Mouse (Mus musculus): ENCODE results near the gene Tmem229b.
"Not testable (repeated sequence)": the region's sequence is repeated elsewhere in the genome, so short reads cannot be mapped to it uniquely, and the experiment has no call there.

The Tmem229b gene

GRCm38 (mm10) chr12:78947161-78947560 is 60.3 kb downstream of the Tmem229b start:
- no peak for DNase-seq

DNA sequence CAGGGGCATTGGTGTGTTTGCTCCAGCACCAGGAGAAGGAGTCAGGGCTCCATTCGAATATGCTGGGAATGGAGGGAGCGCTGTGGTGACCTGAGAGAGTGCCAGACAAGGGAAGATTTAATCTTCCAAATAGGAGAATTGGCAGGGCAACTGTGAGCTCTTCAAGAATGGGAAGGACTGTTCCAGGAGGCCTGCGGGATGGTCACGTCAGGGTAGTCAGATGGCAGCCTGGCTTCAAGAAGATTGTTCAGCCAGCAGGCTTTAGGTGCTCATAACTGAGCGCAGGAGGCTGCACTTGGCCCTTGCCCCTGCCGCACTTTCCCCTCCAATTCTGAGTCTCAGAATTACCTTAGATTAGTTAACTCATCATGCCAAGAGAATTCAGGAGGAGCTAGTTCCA is 64.5 kb downstream of the Tmem229b start:
- DNase-seq, result no peak

DNA sequence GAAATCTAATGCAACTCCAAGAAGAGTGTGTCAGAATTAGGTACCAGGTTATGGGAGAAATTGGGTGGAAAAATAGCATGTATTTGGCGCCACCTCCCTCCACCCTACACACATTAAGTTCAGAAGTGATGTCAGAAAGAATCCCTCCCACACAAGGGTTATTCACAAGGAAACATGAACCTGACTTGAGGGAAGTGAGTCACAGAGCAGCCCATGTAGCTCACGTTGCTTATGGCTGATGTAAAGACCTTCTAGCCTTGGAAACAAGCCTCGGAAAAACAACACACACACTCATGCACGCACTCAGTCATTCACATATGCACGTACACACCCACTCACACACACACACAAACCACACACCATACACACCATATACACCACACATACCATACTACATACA is 67.3 kb downstream of the Tmem229b start:
- DNase-seq, result no peak

DNA sequence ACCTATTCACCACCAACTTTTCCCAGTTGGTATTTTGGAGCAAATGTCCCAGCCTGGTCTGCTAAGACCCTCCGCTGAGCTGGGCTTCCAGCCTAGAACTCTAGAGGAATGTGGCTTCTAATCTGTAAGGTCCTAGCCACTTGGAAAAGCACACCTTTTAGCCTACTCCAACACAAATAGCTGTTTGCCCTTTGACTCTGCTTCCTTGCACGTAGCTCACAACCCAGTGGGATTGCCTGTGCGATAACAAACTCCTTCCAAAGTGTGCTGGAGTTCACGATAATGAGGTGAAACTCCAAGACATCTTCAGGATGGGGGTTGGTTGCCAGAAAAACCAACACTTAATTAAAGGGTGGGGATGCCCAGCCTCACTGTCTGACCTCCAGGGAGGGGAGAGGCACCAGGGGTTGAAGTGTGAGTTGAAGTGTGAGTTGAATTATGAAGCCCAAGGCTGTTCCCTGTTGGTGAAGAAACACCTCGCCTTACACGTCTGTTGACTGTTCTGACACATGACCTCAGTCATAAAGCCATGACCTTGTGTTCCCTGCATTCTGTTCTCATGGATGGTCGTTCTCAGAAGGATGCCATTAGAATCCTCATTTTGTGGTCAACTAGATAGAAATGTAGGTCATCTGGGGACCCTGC is 67.9 kb downstream of the Tmem229b start:
- DNase-seq, result no peak

- DNase-seq, result no peak
Measured at GRCm38 (mm10) chr12:78936494-78936893, 70.9 kb downstream of the Tmem229b start.

GRCm38 (mm10) chr12:78929900-78930299 is 77.5 kb downstream of the Tmem229b start:
- DNase-seq, result no peak

DNA sequence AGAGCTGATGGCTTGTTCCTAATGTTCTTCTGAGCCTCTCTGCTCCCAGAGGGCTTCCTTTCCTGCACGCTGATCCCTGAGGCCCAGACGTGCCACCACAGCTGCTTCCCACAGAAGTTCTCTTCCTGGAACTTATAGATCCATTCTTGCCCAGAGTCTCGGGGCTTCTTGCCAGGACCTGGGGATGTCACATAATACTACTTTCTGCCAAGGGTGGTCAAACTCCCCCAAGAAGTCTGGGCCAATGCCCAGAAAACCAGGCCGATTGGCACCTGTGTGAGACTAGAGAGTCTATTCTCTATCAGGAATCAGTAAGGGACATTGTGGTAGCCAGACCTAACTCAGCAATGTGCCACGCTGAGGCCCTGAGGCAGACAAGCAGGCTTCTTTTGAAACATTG is 80.1 kb downstream of the Tmem229b start:
- DNase-seq, result no peak

- no peak for DNase-seq
Measured at GRCm38 (mm10) chr12:78923539-78924189, 83.8 kb downstream of the Tmem229b start.

- not testable (repeated sequence) for DNase-seq
Measured at GRCm38 (mm10) chr12:78922977-78923376, 84.5 kb downstream of the Tmem229b start.

GRCm38 (mm10) chr12:78922058-78922457 is 85.4 kb downstream of the Tmem229b start:
- DNase-seq, result no peak

GRCm38 (mm10) chr12:78921421-78921820 is 86.0 kb downstream of the Tmem229b start:
- no peak for DNase-seq

DNA sequence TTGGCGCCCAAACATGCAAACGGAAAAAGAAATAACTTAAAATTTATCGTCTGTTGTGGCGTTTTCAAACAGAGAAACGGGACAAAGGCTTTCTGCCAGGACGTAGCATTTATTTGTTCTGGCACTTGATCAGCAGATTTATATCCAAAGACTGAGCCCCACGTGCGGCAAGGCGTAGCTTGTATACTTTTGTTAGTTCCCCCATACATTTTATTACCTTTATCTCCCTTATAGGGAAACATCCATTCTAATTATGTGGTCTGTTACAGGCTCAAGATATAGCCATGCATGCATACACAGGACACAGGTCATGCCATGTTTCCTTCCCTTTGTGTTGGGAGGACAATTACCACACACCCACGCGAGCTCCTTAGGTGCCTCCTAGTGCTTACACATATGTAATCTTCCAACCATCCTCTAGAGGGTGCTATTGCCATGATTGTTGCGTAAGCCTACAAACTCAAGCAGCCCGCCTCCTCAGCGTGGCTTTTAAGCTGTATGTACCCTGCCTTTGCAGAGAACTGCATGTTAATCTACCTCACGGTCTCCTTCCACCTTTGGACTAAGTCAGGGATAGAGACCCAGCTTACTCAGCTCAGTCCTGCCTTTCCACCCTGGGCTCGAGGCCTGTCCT is 88.2 kb downstream of the Tmem229b start:
- peak; percentile 26 to 43 for DNase-seq

DNA sequence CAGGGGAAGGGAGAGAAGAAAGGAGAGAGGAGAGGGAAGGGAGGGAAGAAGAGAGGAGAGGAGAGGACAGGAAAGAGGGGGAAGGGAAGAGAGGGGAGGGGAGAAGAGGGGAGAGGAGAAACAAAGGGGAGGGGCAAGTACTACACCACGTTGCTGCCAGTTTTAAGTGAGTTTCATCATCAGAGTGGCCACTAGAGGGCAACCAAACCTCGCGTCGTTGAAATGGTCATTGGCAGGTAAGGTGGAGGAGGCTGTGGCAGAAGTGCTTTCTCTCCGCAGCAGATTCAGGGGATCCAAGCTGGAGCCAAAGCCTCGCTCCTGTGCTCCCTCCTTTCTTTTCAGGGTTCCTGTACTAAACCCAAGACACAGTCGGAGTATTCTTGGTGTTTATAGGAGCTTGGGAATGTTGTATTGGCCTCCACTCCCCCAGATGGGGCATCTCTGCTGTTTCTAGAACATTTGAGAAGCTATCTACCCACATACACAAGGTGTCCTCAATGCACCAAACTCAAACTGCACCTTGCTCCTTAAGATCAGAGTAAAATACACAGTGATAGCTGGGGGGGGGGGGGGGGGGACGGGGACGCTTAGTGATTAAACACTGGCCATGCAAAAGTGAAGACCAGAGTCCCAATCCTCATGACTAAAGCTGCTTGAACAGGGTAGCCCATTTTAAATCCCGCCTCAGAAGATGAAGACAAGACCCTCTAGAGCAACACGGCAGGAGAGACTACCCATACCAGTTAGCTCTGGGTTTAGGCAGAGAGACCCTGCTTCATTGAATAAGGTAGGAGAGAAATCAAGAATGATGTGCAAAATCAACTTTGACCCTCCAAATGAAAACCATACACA is 89.0 kb downstream of the Tmem229b start:
- peak; percentile 61 to 78 for DNase-seq

GRCm38 (mm10) chr12:78916278-78916677 is 91.1 kb downstream of the Tmem229b start:
- DNase-seq, result no peak

DNA sequence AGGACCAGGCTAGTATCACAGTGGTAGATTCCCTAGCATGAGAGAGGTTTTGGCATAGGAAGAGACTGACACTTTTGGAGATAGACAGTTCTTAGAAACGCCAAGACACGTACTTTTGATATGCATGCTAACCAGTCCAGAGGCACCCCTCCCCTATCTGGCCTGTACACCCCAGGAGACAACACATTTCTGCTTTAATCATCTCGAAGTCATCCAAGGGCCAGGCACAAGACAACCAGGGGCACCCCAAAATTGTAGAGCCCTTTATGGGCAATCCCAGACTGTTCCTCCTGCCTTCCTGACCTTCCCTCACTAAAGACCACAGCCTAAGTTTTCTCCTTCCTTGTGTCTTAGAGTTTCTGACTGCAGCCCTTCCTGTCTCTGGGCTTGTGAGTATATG is 91.9 kb downstream of the Tmem229b start:
- DNase-seq, result no peak

- no peak for DNase-seq
Measured at GRCm38 (mm10) chr12:78914458-78914857, 93.0 kb downstream of the Tmem229b start.
